Mouse (Mus musculus): ENCODE data around the gene Rara. TPM values are rescaled to one million over a fixed set of nuclear protein-coding genes. Genes with fewer than 3 reads are reported as not detected.
A peak's percentile ranks its signal among the peaks of the same experiment; 100 is the strongest.

Gene Rara
- total and polyA plus RNA-seq, 3 experiments, result 12.1 to 13.7 TPM; not detected in 1

GRCm38 (mm10) chr11:98937914-98938694 is 10.5 kb downstream of the Rara start:
- Histone ChIP-seq H3K36me3 (ENCODE audit: control insufficient read depth in 1 of 2, insufficient read depth in 2 of 2, low read length in 2 of 2) (peaks cover 0 to 7% of the 10 kb centered on the region in 2 experiments; a peak in 2 of 4 replicates), H3K9ac (ENCODE audit: control insufficient read depth, low read depth, low read length, poor library complexity, severe bottlenecking) (peak overlapping the region; percentile 87), H3K27me3 (ENCODE audit: control insufficient read depth in 1 of 2, insufficient read depth in 2 of 2, low read length in 2 of 2) (no peaks in the 10 kb centered on the region), H3K4me1 (ENCODE audit: control insufficient read depth in 1 of 2, insufficient read depth in 2 of 2, low read length in 2 of 2) (peaks cover 15 to 39% of the 10 kb centered on the region in 2 experiments), H3K9me3 (replicated peaks; ENCODE audit: insufficient read depth, low read length) (no peaks in the 10 kb centered on the region), H3K79me2 (ENCODE audit: control insufficient read depth, insufficient read depth, low read length, poor library complexity) (peaks cover 16% of the 10 kb centered on the region), H3K27ac (ENCODE audit: control insufficient read depth, low read depth, low read length) (peak overlapping the region; percentile 58), H3K4me3 (ENCODE audit: control insufficient read depth in 1 of 2, insufficient read depth in 1 of 2, low read depth in 2 of 2, low read length in 2 of 2) (peak overlapping the region; percentile 61 to 100)
- DNase-seq (ENCODE audit: low read depth, low spot score), result peak; percentile 81
- TF ChIP-seq ETS1 (IDR thresholded peaks at IDR 0.05; ENCODE audit: low read depth, low read length) (peak; percentile 80), MYC (IDR thresholded peaks at IDR 0.05; ENCODE audit: low read depth, low read length) (no peak), ZMIZ1 (IDR thresholded peaks at IDR 0.05; ENCODE audit: low read depth, low read length) (no peak), JUND (IDR thresholded peaks at IDR 0.05; ENCODE audit: low read depth, low read length) (no peak), NRF1 (IDR thresholded peaks at IDR 0.05; ENCODE audit: insufficient read depth, low read depth, low read length, poor library complexity, severe bottlenecking) (peak; percentile 33; the same call in 1 of the 2 replicates), TAL1 (IDR thresholded peaks at IDR 0.05; ENCODE audit: low read length) (no peak), BHLHE40 (IDR thresholded peaks at IDR 0.05; ENCODE audit: borderline replicate concordance, low read depth, low read length) (peak; percentile 67), USF1 (IDR thresholded peaks at IDR 0.05; ENCODE audit: low read depth, low read length) (no peak), RCOR1 (IDR thresholded peaks at IDR 0.05; ENCODE audit: low read depth, low read length) (no peak), USF2 (IDR thresholded peaks at IDR 0.05; ENCODE audit: borderline replicate concordance in 1 of 2, insufficient read depth in 1 of 2, low read depth in 1 of 2, low read length in 2 of 2) (no peak), MXI1 (IDR thresholded peaks at IDR 0.05; ENCODE audit: low read depth, low read length) (peak; percentile 75), SMC3 (IDR thresholded peaks at IDR 0.05; ENCODE audit: low read depth, low read length) (no peak), TBP (IDR thresholded peaks at IDR 0.05; ENCODE audit: low read depth, low read length) (no peak), MAX (IDR thresholded peaks at IDR 0.05; ENCODE audit: low read length) (peak; percentile 52), UBTF (IDR thresholded peaks at IDR 0.05; ENCODE audit: borderline replicate concordance, insufficient read depth, low read depth, low read length) (0 out of 2 replicates have a peak, but pooled peaks have one; percentile 64), TCF12 (IDR thresholded peaks at IDR 0.05; ENCODE audit: low read depth, low read length) (no peak), POLR2AphosphoS2 (IDR thresholded peaks at IDR 0.05; ENCODE audit: low read length) (no peak), ZKSCAN1 (IDR thresholded peaks at IDR 0.05; ENCODE audit: low read depth, low read length) (no peak), CHD2 (IDR thresholded peaks at IDR 0.05; ENCODE audit: low read length) (peak; percentile 31; the same call in 1 of the 2 replicates), ZNF384 (IDR thresholded peaks at IDR 0.05; ENCODE audit: low read depth, low read length) (peak; percentile 19; the same call in 1 of the 2 replicates), ELF1 (IDR thresholded peaks at IDR 0.05; ENCODE audit: low read depth, low read length) (no peak), KAT2A (conservative IDR thresholded peaks at IDR 0.05; ENCODE audit: low read depth, low read length) (no peak), GATA1 (IDR thresholded peaks at IDR 0.05; ENCODE audit: low read depth, low read length) (no peak), EP300 (IDR thresholded peaks at IDR 0.05; ENCODE audit: low read depth in 1 of 2, low read length in 2 of 2) (peak; percentile 18 to 33; a peak in 2 of 4 replicates), MAZ (IDR thresholded peaks at IDR 0.05; ENCODE audit: low read depth, low read length) (peak; percentile 90), CHD1 (IDR thresholded peaks at IDR 0.05; ENCODE audit: low read depth, low read length) (no peak), MEF2A (IDR thresholded peaks at IDR 0.05; ENCODE audit: extremely low read depth, insufficient replicate concordance, low read depth, low read length, poor library complexity, severe bottlenecking) (no peak), GABPA (IDR thresholded peaks at IDR 0.05; ENCODE audit: low read depth, low read length) (no peak; the same call in 1 of the 2 replicates), NELFE (IDR thresholded peaks at IDR 0.05; ENCODE audit: low read depth, low read length) (peak; percentile 8; the same call in 1 of the 2 replicates), POLR2A (IDR thresholded peaks at IDR 0.05; ENCODE audit: control insufficient read depth in 1 of 2, insufficient read depth in 1 of 2, low read depth in 1 of 2, low read length in 2 of 2, poor library complexity in 1 of 2) (no peak; a peak in 1 of 4 replicates), E2F4 (IDR thresholded peaks at IDR 0.05; ENCODE audit: borderline replicate concordance, low read depth, low read length) (0 out of 2 replicates have a peak, but pooled peaks have one; percentile 60), HCFC1 (IDR thresholded peaks at IDR 0.05; ENCODE audit: low read depth, low read length) (peak; percentile 49; the same call in 1 of the 2 replicates), MAFK (IDR thresholded peaks at IDR 0.05; ENCODE audit: borderline replicate concordance, low read depth, low read length) (no peak), POLR2AphosphoS5 (IDR thresholded peaks at IDR 0.05; ENCODE audit: borderline replicate concordance, low read depth, low read length) (no peak), SIN3A (IDR thresholded peaks at IDR 0.05; ENCODE audit: low read length) (peak; percentile 88)
